Mouse (Mus musculus) hindbrain, embryonic 15.5 days (tissue): Measurements from ENCODE around the gene Npas3. TPM values are rescaled to one million over a fixed set of nuclear protein-coding genes. Genes with fewer than 3 reads are reported as not detected.
A peak's percentile ranks its signal among the peaks of the same experiment; 100 is the strongest.

Experiments used
- ATAC-seq: fragments of 200-750 bp; cut with Nextera tagmentation; 2 replicates; pipeline ENCODE4 v1.8.0; 2017; ENCODE audit warnings: low read depth, moderate number of reproducible peaks, moderate TSS enrichment; ENCODE audit not compliant: low FRiP score
- H3K27ac ChIP-seq: fragments of 300-500 bp; sonication (generic); replicated peaks from 2 replicates; pipeline ENCODE4 v1.5.1; 2015; ENCODE audit warnings: mild to moderate bottlenecking, inconsistent platforms
- H3K27me3 ChIP-seq: fragments of 300-500 bp; sonication (generic); 2 replicates; pipeline ENCODE4 v1.6.1; 2015; ENCODE audit warnings: control low read depth, inconsistent platforms
- H3K36me3 ChIP-seq: fragments of 300-500 bp; sonication (generic); 2 replicates; pipeline ENCODE4 v1.6.1; 2015; ENCODE audit warnings: control low read depth, inconsistent platforms
- H3K4me1 ChIP-seq: fragments of 300-500 bp; sonication (generic); replicated peaks from 2 replicates; pipeline ENCODE4 v1.6.1; 2015; ENCODE audit warnings: control low read depth, inconsistent platforms
- H3K4me2 ChIP-seq: fragments of 300-500 bp; sonication (generic); 2 replicates; pipeline ENCODE4 v1.6.1; 2015; ENCODE audit warnings: moderate library complexity, mild to moderate bottlenecking, inconsistent platforms
- H3K4me3 ChIP-seq: fragments of 300-500 bp; sonication (generic); 2 replicates; pipeline ENCODE4 v1.5.1; 2015; ENCODE audit warnings: mild to moderate bottlenecking, inconsistent platforms
- H3K9ac ChIP-seq: fragments of 300-500 bp; sonication (generic); 2 replicates; pipeline ENCODE4 v1.6.1; 2015; ENCODE audit warnings: inconsistent platforms
- H3K9me3 ChIP-seq: fragments of 300-500 bp; sonication (generic); 2 replicates; pipeline ENCODE4 v1.6.1; 2016; ENCODE audit warnings: control low read depth, inconsistent platforms
- WGBS: fragments of 180-500 bp; shearing (Covaris S2); methylation state at CpG from one replicate; pipeline ENCODE4 v1.1.7; 2015; 5-methylcytosine and 5-hydroxymethylcytosine counted together
- polyA plus RNA-seq: library from polyadenylated mRNA; unstranded; fragments of >200 nt; fragmentation: Nextera tagmentation; extraction: Ambion mirVana; gene quantifications from 2 replicates; pipeline ENCODE4 v1.2.1, GENCODE M21; 2015

Gene Npas3
- polyA plus RNA-seq, 1 experiment from 2014 or later: 27.1 TPM

GRCm38 (mm10) chr12:53678166-53678565 lies 429.7 kb downstream of the Npas3 start:
- no peak overlapping the region for H3K9ac ChIP-seq
- no peaks in the 10 kb centered on the region for H3K4me1 ChIP-seq
- H3K4me2 ChIP-seq: no peak overlapping the region
- 43% methylated on average over 3 of the region's 3 CpGs for WGBS
- no peak overlapping the region for H3K4me3 ChIP-seq
- no peaks in the 10 kb centered on the region for H3K36me3 ChIP-seq
- no peaks in the 10 kb centered on the region for H3K9me3 ChIP-seq
- no peak overlapping the region for H3K27ac ChIP-seq
- no peak for ATAC-seq
- no peaks in the 10 kb centered on the region for H3K27me3 ChIP-seq

- WGBS: 93% methylated on average over 4 of the region's 4 CpGs
- Histone ChIP-seq H3K27ac (no peak overlapping the region), H3K36me3 (no peaks in the 10 kb centered on the region), H3K9ac (no peak overlapping the region), H3K4me1 (no peaks in the 10 kb centered on the region), H3K27me3 (no peaks in the 10 kb centered on the region), H3K4me3 (no peak overlapping the region), H3K9me3 (no peaks in the 10 kb centered on the region), H3K4me2 (no peak overlapping the region)
- no peak for ATAC-seq
Observed at GRCm38 (mm10) chr12:53679161-53679560, 430.7 kb downstream of the Npas3 start.

- Histone ChIP-seq H3K27ac (no peak overlapping the region), H3K4me2 (no peak overlapping the region), H3K9ac (no peak overlapping the region), H3K27me3 (no peaks in the 10 kb centered on the region), H3K36me3 (no peaks in the 10 kb centered on the region), H3K4me1 (no peaks in the 10 kb centered on the region), H3K4me3 (no peak overlapping the region), H3K9me3 (no peaks in the 10 kb centered on the region)
- 59% methylated on average over 3 of the region's 3 CpGs for WGBS
- ATAC-seq: no peak
Observed at GRCm38 (mm10) chr12:53680501-53680900, 432.0 kb downstream of the Npas3 start.

- WGBS: 63% methylated on average over 3 of the region's 3 CpGs
- no peaks in the 10 kb centered on the region for H3K27me3 ChIP-seq
Observed at GRCm38 (mm10) chr12:53682036-53682435, 433.6 kb downstream of the Npas3 start.

GRCm38 (mm10) chr12:53692471-53692870 lies 444.0 kb downstream of the Npas3 start:
- 0 out of 2 replicates have a peak overlapping the region, but pooled peaks have one; percentile 15 for H3K27ac ChIP-seq
- H3K9me3 ChIP-seq: no peaks in the 10 kb centered on the region
- no peaks in the 10 kb centered on the region; the same call in 1 of the 2 replicates for H3K4me1 ChIP-seq
- 65% methylated on average over 4 of the region's 4 CpGs for WGBS
- H3K9ac ChIP-seq: no peak overlapping the region
- no peaks in the 10 kb centered on the region for H3K36me3 ChIP-seq
- ATAC-seq: no peak
- no peak overlapping the region for H3K4me3 ChIP-seq
- H3K27me3 ChIP-seq: no peaks in the 10 kb centered on the region
- H3K4me2 ChIP-seq: no peak overlapping the region

More at GRCm38 (mm10) chr12:53682036-53682435, 433.6 kb downstream of the Npas3 start:
- Histone ChIP-seq H3K9ac (no peak overlapping the region), H3K9me3 (no peaks in the 10 kb centered on the region), H3K36me3 (no peaks in the 10 kb centered on the region), H3K4me1 (no peaks in the 10 kb centered on the region), H3K4me2 (no peak overlapping the region), H3K4me3 (no peak overlapping the region), H3K27ac (no peak overlapping the region)
- ATAC-seq: no peak

GRCm38 (mm10) chr12:53694346-53694745 lies 445.9 kb downstream of the Npas3 start:
- no peaks in the 10 kb centered on the region for H3K9me3 ChIP-seq
- H3K4me2 ChIP-seq: no peak overlapping the region
- no peak overlapping the region for H3K9ac ChIP-seq
- no peak for ATAC-seq
- H3K4me1 ChIP-seq: no peaks in the 10 kb centered on the region; the same call in 1 of the 2 replicates
- no peaks in the 10 kb centered on the region for H3K36me3 ChIP-seq
- WGBS: 89% methylated on average over 4 of the region's 4 CpGs
- no peak overlapping the region for H3K4me3 ChIP-seq
- no peak overlapping the region for H3K27ac ChIP-seq
- H3K27me3 ChIP-seq: no peaks in the 10 kb centered on the region

GRCm38 (mm10) chr12:53695324-53695723 lies 446.8 kb downstream of the Npas3 start:
- Histone ChIP-seq H3K4me2 (no peak overlapping the region), H3K9me3 (no peaks in the 10 kb centered on the region)
- ATAC-seq: no peak

GRCm38 (mm10) chr12:53697645-53698044 lies 449.2 kb downstream of the Npas3 start:
- H3K4me1 ChIP-seq: no peaks in the 10 kb centered on the region

More at GRCm38 (mm10) chr12:53695324-53695723, 446.8 kb downstream of the Npas3 start:
- Histone ChIP-seq H3K4me3 (no peak overlapping the region), H3K9ac (no peak overlapping the region), H3K27me3 (no peaks in the 10 kb centered on the region), H3K4me1 (no peaks in the 10 kb centered on the region; the same call in 1 of the 2 replicates), H3K27ac (no peak overlapping the region), H3K36me3 (no peaks in the 10 kb centered on the region)
- WGBS: 83% methylated on average over 3 of the region's 3 CpGs

GRCm38 (mm10) chr12:53698483-53699227 lies 450.2 kb downstream of the Npas3 start:
- Histone ChIP-seq H3K4me2 (no peak overlapping the region), H3K9ac (no peak overlapping the region), H3K4me1 (no peaks in the 10 kb centered on the region), H3K4me3 (no peak overlapping the region), H3K27ac (no peak overlapping the region), H3K27me3 (no peaks in the 10 kb centered on the region), H3K9me3 (no peaks in the 10 kb centered on the region), H3K36me3 (no peaks in the 10 kb centered on the region)
- 88% methylated on average over 9 of the region's 9 CpGs for WGBS
- no peak for ATAC-seq

More at GRCm38 (mm10) chr12:53697645-53698044, 449.2 kb downstream of the Npas3 start:
- no peaks in the 10 kb centered on the region for H3K9me3 ChIP-seq
- H3K27me3 ChIP-seq: no peaks in the 10 kb centered on the region
- no peak for ATAC-seq
- H3K4me2 ChIP-seq: no peak overlapping the region
- WGBS: 71% methylated on average over 7 of the region's 7 CpGs
- H3K27ac ChIP-seq: no peak overlapping the region
- H3K4me3 ChIP-seq: no peak overlapping the region
- no peaks in the 10 kb centered on the region for H3K36me3 ChIP-seq
- no peak overlapping the region for H3K9ac ChIP-seq

- no peak overlapping the region for H3K9ac ChIP-seq
- WGBS: 67% methylated on average over 6 of the region's 6 CpGs
- ATAC-seq: no peak
Observed at GRCm38 (mm10) chr12:53719896-53720295, 471.4 kb downstream of the Npas3 start.

GRCm38 (mm10) chr12:53722156-53722555 lies 473.7 kb downstream of the Npas3 start:
- Histone ChIP-seq H3K27ac (no peak overlapping the region), H3K4me2 (no peak overlapping the region), H3K4me1 (no peaks in the 10 kb centered on the region), H3K36me3 (no peaks in the 10 kb centered on the region), H3K9me3 (no peaks in the 10 kb centered on the region), H3K9ac (no peak overlapping the region), H3K27me3 (no peaks in the 10 kb centered on the region), H3K4me3 (no peak overlapping the region)
- 79% methylated on average over 7 of the region's 7 CpGs for WGBS
- ATAC-seq: no peak

More at GRCm38 (mm10) chr12:53719896-53720295, 471.4 kb downstream of the Npas3 start:
- no peaks in the 10 kb centered on the region for H3K27me3 ChIP-seq
- no peak overlapping the region for H3K27ac ChIP-seq
- no peaks in the 10 kb centered on the region for H3K9me3 ChIP-seq
- no peak overlapping the region for H3K4me3 ChIP-seq
- H3K36me3 ChIP-seq: no peaks in the 10 kb centered on the region
- H3K4me1 ChIP-seq: no peaks in the 10 kb centered on the region
- H3K4me2 ChIP-seq: no peak overlapping the region

GRCm38 (mm10) chr12:53722718-53723698 lies 474.5 kb downstream of the Npas3 start:
- Histone ChIP-seq H3K36me3 (no peaks in the 10 kb centered on the region), H3K27ac (no peak overlapping the region), H3K27me3 (no peaks in the 10 kb centered on the region), H3K4me2 (no peak overlapping the region), H3K9ac (no peak overlapping the region), H3K9me3 (no peaks in the 10 kb centered on the region), H3K4me1 (no peaks in the 10 kb centered on the region), H3K4me3 (no peak overlapping the region)
- no peak for ATAC-seq
- 90% methylated on average over 15 of the region's 15 CpGs for WGBS
